Mouse (Mus musculus) MEL-GATA-1-ER (cell line): ENCODE measurements around the gene B4galnt4.

Experiments used
- DNase-seq: peaks from one replicate; pipeline ENCODE4 v3.0.0-alpha.2; 2012; ENCODE audit warnings: low read depth; ENCODE audit errors: extremely low read depth

B4galnt4 gene

GRCm38 (mm10) chr7:141070058-141070862, 9.4 kb downstream of the B4galnt4 start:
- DNase-seq, result no peak

- no peak for DNase-seq
Measured at GRCm38 (mm10) chr7:141072017-141072745, 11.3 kb downstream of the B4galnt4 start.

DNA sequence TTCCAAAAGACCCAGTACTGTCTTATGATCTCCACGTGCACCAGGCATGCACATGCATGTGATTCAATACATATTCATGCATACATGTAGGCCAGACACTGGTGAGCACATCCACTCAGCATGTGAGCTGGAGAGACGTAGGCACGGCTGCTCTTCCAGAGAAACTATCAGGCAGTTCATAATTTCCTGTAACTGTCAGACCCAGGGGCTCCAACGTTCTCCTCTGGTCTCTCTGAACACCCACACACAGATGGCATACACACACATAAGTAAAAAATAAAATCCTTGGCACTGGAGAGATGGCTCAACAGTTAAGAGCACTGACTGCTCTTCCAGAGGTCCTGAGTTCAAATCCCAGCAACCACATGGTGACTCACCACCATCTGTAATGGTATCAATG, 12.9 kb downstream of the B4galnt4 start:
- DNase-seq, result no peak

- DNase-seq, result no peak
Measured at GRCm38 (mm10) chr7:141077841-141078240, 16.9 kb downstream of the B4galnt4 start, which contains the start of gene Pkp3. TSS of gene Pkp3 (plus strand) at chr7:141078218.

GRCm38 (mm10) chr7:141078876-141079275, 18.0 kb downstream of the B4galnt4 start:
- no peak for DNase-seq

GRCm38 (mm10) chr7:141079481-141080449, 18.9 kb downstream of the B4galnt4 start:
- DNase-seq, result no peak

DNA sequence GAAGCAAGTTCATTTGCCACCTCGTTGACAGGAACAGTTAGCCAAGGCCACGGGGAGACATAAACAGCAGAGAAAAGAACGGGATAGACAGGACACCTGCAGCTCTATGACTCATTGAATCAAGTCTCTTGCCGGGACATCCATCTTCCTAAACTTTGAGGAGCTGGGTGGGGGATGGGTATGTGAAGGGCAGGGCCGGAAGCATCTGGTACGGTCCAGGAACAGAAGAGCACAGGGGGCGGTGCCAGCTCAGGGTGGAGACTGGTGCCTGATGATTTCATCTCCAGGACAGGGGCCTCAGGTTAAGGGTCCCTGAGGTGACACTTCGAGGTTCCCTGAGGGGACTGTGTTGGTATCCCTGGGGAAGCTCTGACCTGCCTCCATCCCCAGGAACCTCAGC, 27.0 kb downstream of the B4galnt4 start:
- DNase-seq, result no peak

DNA sequence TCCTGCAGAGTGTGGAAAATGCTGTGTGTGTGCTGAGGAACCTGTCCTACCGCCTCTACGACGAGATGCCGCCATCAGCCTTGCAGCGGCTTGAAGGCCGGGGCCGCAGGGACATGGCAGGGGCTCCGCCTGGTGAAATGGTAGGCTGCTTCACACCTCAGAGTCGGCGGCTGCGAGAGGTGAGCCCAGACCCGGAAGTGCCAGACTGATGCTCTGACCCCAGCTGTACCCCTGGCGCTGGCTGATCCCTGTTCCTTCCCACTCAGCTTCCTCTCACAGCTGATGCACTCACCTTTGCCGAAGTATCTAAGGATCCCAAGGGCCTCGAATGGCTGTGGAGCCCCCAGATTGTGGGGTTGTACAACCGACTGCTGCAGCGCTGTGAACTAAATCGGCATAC, 27.6 kb downstream of the B4galnt4 start:
- no peak for DNase-seq

GRCm38 (mm10) chr7:141090228-141090627, 29.3 kb downstream of the B4galnt4 start:
- no peak for DNase-seq

DNA sequence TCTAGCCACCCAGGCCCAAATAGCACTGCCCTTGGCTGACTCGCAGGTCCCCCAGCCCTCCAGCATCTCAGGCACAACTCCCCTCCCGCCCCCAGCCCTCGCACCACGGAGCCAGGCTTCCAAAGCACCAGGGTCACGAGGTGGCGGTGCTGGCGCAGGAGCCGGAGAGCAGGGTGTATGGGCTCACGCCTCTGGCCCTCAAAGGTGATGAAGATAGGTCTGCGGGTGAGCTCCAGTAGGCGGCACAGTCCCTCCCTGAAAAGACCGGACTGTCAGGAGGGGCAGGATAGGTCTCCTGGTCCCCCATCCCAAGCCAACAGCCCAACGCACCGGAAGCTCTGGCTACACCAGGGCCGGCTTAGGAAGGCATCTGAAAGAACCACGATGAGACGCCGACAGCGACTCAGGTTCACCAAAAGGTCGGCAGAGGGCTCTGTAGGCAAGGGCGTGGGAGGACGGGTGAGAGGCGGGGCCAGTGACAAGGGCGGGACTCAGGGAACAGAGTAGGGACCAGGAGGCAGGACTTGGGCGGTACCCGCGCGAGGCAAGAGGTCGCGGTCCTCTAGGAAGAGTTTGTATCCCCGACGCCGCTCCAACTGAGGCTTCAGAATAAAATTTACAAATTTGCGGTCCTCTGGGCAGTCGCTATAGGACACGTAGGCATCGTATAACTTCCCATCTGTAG, 31.3 kb downstream of the B4galnt4 start:
- peak; percentile 71 for DNase-seq

GRCm38 (mm10) chr7:141093950-141094349, 33.0 kb downstream of the B4galnt4 start:
- no peak for DNase-seq

DNA sequence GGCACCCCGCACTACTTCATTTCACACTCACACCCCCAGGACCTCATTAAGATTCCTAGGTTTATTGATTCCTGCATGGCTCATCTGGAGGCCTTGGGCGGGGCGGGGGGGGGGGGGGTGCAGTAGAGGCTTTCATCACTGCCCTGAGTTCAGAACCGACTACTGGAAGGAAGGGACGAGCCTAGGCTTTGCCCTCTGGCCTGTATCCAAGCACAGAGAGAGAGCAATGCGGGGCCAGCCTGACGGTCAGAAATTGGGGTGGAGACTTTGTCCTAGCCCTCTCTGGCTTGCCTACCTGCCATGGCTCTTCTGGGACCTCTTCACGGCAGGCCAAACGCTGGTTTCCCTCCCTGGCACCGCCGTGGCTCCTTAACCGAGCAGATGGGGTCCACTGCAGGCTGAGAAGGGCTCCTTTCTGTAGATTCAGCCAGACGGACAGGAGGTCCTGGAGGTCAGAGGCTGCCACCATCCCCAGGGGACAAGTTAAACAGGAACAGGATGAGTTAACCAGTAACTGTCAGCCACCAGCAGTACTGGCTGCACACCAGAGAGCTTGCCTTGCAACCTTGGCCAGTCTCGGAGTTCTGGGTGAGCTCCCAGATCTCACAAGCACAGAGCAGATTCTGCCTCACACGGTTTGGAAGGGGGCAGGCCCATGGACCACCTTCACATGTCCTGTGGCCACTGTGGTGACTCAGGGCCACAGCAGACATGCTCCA, 33.7 kb downstream of the B4galnt4 start:
- DNase-seq, result no peak

DNA sequence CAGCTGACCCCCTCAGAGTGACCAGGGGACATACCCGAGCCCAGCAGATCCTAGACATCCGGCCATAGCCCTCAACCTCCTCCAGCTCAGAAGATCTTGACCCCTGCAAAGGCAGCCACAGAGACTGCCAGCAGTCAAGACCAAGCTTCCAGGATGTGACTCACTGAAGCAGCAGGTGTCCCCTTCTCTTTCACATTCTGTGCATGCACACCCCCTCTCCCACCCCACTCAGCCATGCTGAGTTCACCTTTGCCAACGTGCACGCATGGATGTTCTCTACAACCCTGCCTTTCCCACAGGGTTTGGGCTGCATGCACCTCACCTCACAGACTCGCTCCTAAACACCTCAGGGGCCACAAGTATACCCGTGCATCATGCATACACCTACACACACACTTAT, 35.1 kb downstream of the B4galnt4 start:
- DNase-seq, result no peak

GRCm38 (mm10) chr7:141096649-141097056, 35.7 kb downstream of the B4galnt4 start:
- peak; percentile 86 for DNase-seq

GRCm38 (mm10) chr7:141097177-141097576, 36.3 kb downstream of the B4galnt4 start:
- no peak for DNase-seq

GRCm38 (mm10) chr7:141099911-141100691, 39.2 kb downstream of the B4galnt4 start, which contains the start of gene Sigirr:
TSS of gene Sigirr (minus strand) at chr7:141100572.
- no peak for DNase-seq

GRCm38 (mm10) chr7:141103161-141103560, 42.3 kb downstream of the B4galnt4 start:
- no peak for DNase-seq

DNA sequence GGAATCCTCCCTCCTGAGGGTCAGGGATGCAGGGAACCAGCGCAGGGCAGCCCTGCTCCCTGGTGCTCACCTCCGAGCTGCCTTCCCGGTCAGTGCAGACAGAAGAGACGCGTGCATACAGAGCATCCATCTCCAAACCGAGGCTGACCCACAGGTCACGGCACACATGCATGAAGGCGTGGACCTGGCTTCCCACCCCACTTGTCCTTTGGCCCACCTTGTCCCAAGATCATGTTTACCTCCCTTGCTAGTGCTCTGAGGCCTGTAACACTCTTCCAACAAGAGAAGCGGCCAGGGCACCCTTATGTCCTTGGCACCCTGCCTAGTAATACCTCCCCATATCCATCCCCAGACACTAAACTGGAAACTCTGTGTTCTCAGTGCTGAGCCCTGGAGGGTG, 55.0 kb downstream of the B4galnt4 start:
- DNase-seq, result no peak

- DNase-seq, result no peak
Measured at GRCm38 (mm10) chr7:141117636-141118035, 56.7 kb downstream of the B4galnt4 start, which contains the start of gene Ano9. TSS of gene Ano9 (minus strand) at chr7:141117806.
